Mouse (Mus musculus): ENCODE data around the gene Madcam1. TPM values are rescaled to one million over a fixed set of nuclear protein-coding genes. Genes with fewer than 3 reads are reported as not detected.

Madcam1 gene
- total RNA-seq (2021): not detected
- long read RNA-seq, experiment 1: 0 reads
- long read RNA-seq, experiment 2: 0 reads

GRCm38 (mm10) chr10:79664131-79664665 is at the start of gene Madcam1:
Gene Madcam1, plus strand, starts transcription at chr10:79664559.
- peak; percentile 49 for DNase-seq

GRCm38 (mm10) chr10:79615860-79616259 is 48.5 kb upstream of the Madcam1 start:
- DNase-seq: no peak

DNA sequence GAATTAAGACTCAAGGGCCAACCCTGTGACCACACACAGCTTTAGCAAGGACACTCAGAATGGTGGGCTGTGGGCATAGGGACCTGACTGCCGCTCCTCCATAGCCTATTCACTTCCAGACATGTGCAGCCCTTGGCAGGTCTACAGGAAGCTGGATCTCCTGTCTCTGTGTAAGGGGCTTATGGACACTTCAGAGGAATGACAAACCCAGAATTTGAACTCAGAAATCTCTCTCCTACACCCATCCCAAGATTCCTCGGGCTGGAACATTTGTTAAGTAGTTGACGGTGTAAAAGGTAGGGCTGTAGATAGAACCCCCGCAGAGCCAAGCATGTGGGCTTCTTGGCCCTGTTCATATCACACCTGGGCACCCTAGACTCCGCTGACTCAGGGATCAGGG is 48.0 kb upstream of the Madcam1 start:
- DNase-seq: no peak

- no peak for DNase-seq
Measured at GRCm38 (mm10) chr10:79623950-79624349, 40.4 kb upstream of the Madcam1 start.

DNA sequence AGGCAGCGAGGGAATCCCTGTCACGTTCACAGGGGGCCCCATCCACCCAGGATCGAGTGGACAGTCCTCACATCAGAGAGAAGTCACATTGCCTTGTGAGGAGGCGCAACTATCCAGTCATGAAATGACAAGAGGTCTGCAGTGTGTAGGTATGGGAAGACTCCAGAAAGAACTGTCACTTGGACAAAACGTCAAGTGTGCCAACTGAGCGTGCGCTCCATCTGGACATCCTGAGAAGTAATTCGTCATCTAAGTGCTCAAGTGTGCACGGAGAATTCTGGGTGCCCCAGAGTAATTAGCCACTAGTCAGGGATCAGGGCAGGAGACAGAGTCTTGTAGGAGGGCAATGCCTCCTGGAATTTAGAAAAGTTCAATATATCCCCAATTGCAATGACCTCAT is 39.0 kb upstream of the Madcam1 start:
- no peak for DNase-seq

GRCm38 (mm10) chr10:79626156-79626555 is 38.2 kb upstream of the Madcam1 start:
- no peak for DNase-seq

- no peak for DNase-seq
Measured at GRCm38 (mm10) chr10:79628377-79628776, 36.0 kb upstream of the Madcam1 start.

DNA sequence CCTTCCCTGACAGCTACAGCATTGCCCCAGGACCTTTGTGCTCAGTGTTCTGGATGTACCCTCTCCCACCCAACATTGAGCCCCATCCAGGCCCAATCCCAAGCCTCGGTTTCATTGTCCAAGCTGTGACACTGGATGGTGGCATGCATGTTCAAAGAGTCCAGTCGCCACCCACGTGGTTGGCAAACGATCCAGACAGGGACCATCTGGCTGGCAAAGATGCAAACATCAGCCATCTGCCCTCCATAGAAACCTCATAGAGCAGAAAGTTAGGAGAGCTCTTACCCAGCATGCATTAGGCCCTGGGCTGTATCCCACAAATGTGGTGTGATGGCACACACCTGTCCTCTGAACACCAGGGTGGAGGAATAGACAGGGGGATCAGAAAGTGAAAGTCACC is 32.9 kb upstream of the Madcam1 start:
- no peak for DNase-seq

DNA sequence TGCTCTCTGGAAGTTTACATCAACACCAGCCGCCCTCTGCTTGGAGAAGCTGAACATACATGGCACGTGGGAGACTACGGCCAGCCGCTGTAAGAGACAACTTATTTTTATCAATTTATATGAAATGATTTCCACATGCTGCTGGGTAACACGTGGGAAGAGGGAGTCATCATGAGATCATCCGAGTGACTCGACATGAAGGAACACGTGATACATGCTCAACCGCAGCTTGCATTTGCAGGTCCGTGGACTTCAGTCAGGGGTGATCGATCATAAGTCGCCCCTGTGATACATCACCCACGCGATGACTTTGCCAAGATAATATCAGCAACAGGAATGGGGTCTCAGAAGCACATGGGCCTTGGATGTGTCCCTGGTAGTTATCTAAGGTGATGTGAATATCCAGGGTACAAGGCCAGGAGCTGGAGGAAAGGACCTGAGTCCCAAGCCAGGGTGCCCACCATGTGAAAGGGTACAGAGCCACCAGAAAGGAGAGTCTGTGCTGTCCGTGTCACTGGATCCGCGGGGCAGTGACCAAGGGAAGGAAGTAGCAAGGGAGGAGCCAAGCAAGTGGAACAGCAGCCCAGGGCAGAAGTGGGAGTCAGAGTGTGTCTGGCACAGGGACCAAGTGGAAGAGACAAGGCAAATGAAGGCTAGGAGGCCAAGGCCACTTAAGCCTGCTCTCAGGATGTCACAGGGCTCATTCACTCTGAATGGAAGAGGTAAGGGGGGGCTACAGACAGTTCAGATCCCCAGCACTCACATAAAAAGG is 31.2 kb upstream of the Madcam1 start:
- no peak for DNase-seq

DNA sequence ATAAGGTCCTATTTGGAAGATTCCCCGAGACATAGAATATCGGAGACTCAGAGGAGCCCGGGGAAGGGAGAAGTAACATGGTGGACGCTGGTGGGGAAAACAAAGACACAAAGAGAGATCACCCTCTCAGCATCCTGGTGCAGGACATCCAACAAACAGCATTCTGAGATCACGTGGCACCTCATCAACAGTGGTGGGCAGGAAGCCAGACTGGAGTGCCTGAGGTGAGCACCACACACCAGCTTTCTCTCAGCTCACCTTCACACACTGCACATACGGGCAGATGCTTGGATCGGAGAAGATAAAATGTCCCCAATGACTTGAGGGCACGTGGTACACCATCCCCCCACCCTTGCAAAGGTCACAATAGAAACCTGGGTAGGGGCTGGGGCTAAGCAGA is 28.1 kb upstream of the Madcam1 start:
- no peak for DNase-seq

DNA sequence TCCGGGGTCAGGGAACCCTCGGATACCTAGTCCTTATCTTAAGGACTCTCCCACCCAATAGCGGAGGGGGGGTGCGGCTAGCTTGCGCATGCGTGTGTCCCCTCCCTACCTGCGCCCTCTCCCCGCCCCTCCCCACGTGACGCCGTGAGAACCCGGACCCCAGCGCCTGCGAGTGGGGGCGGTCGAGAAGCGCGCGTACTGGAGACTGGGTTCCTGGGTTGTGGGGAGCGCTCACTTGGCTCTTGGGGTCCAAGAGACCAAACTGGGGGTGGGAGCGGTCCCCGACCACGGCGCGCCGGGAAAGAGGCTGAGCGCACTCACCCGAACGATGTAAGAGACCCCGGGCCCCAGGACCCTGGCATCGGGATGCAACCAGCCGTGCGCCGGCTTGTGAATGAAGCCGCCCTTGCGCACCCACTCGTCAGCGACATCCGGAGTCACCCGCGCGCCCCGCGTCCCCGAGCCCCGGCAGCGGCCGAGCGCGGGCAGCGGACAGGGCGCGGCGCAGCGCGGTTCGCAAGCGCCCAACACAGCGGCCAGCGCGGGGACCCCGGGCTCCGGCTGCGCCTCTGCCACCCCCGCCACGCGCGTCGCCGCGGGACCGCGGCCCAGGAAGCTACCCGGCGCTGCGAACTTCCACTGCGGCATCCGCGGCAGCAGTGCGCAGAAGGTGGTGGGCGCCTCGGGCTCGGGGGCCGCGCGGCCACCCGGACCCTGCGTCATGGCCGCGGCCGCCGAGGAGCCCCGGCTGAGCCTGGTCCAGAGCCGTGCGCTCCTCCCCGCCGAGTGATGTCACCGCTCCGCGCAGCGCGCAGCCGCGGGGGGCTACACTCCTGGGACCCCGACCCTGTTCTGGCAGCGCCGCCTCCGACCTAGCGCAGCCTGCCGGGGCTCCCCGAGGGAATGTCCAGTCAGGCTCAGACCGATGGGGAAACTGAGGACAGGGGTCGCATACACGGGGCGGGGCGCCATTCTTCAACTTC is 26.9 kb upstream of the Madcam1 start, which contains the start of gene Shc2:
TSS of gene Shc2 (minus strand) at position 791 of the 983 bp plus-strand sequence.
- DNase-seq: peak; percentile 40

DNA sequence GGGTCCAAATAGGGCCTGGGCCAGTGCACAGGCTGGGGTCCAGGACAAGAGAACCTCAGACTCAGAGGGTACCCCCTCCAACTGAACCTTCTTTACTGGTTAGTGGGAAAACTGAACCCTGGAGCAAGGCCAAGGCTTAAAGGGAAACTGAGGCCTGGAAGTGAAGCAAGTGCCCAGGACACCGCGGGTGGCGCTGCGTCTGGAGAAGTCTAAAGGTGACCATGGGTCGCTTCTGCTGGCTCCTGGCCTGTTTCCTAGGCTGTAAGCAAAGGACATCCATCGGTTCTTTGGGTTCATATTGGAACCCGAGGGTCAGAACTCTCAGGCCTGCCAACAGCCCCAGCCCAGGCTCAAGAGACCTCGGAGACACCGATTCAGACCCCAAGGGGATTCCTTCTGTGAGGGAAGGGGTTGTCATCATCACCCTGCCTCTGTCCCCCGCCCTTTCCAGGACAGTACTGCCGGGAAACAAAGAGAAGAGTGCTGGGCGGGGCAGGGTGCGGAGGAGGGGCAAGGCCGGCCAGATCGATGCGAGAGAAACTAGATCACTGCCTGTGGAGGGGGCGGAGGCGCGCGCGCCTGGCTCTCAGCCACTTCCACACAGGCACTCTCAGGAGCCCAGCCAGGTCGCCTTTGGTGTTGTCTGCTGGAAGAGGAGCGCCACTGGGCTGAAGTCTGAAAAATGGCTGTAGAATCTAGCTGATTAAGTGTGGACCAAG is 25.7 kb upstream of the Madcam1 start:
- peak; percentile 74 for DNase-seq

DNA sequence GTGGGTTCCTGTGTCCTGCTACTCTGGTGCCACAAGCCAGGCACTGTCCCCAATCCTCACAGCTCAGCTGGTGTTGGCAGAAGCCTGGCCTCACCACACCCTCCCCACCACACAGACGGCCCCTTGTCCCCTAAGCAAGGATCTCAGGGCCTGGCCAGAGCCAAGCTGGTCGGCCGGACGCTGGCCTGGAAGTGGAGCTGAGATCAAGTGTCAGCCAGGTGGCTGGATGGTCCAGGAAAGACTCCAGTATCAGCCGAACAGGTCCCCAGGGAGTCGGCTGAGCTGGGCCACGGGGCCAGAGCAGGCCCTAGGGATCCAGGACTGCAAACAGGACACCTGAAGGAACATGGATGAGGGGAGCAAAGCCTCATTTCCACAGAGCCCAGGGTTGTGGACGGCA is 18.6 kb upstream of the Madcam1 start, which contains the start of gene Odf3l2:
TSS of gene Odf3l2 (minus strand) at position 28 of the 400 bp plus-strand sequence.
- peak; percentile 89 for DNase-seq

DNA sequence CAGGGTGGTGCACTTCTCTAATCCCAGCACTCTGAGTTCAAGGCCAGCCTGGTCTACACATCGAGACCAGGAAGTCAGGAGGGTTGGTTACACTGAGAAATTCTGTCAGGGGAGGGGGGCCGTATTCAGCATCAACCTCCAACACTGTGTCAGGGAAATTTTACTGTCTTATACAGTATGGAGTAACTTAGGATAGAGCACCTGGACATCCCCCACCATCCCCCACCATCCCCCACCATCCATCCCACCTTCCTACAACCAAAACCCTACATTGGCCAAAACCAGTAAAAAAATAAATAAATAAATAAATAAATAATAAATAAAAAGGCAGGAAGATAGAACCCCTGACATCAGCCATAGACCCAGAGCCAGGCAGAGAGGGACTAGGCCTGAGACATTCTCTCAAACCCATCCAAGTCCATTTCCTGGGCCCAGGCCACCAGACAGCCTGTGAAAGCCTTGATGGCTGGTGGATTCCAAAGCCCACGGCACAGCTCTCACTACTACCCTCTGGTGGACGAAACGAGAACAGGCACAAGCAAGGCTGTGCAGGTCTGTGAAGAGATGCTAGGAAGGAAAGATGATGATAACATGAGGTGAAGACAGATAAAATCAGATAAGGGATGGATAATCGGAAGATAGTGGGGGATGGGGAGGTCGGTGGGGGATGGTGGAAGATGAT is 15.1 kb upstream of the Madcam1 start:
- peak; percentile 53 for DNase-seq

GRCm38 (mm10) chr10:79652789-79653188 is 11.6 kb upstream of the Madcam1 start:
- DNase-seq: peak; percentile 72

DNA sequence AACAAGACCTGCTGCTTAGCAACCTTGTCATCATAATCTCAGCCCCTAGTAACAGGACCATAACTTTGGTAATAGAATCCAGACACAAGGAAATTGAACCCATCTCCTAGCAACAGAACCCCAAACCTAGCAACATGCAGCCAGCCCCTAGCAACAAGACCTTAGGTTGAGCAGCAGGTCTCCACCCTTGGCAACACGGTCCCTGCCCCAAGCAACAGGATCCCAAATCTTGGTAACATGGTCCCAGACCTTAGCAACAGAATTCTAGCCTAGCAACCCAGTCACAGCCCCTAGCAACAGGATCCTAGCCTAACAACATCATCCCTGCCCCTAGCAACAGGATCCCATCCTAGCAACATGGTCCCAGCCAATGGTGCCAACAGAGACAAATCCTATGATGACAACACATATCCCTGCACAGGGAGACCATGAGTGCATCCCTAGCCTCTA is 9.4 kb upstream of the Madcam1 start:
- DNase-seq: no peak

- DNase-seq: no peak
Measured at GRCm38 (mm10) chr10:79658829-79659228, 5.5 kb upstream of the Madcam1 start.

DNA sequence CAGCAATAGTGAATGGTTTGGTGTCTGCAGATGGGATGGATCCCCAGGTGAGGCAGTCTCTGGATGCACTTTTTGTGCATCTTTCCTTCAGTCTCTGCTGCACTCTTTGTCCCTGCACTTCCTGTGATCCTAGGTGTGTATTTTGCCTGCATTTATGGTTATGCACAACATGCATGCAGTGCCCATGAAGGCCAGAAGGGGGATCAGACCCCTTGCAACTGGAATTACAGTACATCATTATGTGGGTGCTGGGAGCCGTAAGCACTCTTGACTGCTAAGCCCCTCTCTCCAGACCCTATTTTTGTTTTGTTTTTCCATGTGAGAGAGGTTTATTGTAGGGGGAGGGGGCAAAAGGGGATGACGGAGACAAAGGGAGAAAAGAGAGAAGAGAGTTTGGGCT is 4.1 kb upstream of the Madcam1 start:
- DNase-seq: no peak

- no peak for DNase-seq
Measured at GRCm38 (mm10) chr10:79661861-79662260, 2.5 kb upstream of the Madcam1 start.

DNA sequence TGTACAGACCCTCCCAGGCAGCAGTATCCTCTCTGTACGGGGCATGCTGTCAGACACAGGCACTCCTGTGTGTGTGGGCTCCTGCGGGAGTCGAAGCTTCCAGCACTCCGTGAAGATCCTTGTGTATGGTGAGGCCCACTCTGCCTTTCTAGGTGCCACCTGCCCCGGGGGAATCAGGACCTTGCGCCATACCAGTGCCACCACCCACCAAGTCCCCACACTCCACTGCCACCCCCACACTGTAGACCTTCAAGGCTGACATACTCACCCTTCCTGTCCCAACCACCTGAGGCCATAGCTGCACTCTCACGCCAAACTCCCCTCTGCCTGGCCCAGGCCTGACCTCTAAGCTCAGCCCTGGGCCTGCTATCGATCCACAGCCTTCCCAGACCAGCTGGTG is 692 bp downstream of the Madcam1 start:
- DNase-seq: no peak

DNA sequence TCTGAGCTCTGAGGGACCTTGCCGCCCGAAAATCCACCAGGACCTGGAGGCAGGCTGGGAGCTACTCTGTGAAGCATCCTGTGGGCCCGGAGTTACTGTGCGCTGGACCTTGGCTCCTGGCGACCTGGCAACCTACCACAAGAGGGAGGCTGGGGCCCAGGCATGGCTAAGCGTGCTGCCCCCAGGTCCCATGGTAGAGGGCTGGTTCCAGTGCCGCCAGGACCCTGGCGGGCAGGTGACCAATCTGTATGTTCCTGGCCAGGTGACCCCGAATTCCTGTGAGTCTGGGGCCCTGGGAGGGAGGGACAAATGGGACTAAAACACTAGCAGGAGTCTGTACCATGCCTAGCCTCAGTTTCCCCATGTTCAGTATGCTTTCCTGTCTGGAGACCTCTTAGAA is 2.1 kb downstream of the Madcam1 start:
- DNase-seq: no peak

Measured in gastrocnemius, postnatal 25 days (tissue).